Comparison of ENCODE assay signal across 8 mouse cellular contexts in genomic region chr14:31495538-31495937, GRCm38 (mm10). TPM values are rescaled to one million over a fixed set of nuclear protein-coding genes. Genes with fewer than 3 reads are reported as not detected.
DNase-seq lines count a peak whose midpoint lies in the region; ATAC-seq lines count a peak whose summit lies in the region.

No protein-coding gene starts in this region.

- peak overlapping the region; percentile 93 for H3K9ac ChIP-seq in forebrain, embryonic 11.5 days (ENCODE audit: low read length)
- H3K9ac ChIP-seq in liver, embryonic 13.5 days, result peak overlapping the region; percentile 92

- peak overlapping the region; percentile 92 for H3K4me3 ChIP-seq in forebrain, embryonic 11.5 days (ENCODE audit: low read depth, low read length)
- H3K4me3 ChIP-seq in liver, embryonic 13.5 days (replicated peaks), result peak overlapping the region; percentile 88

- no peak for ATAC-seq in forebrain, embryonic 11.5 days (replicated peaks; ENCODE audit: low FRiP score)
- no peak for ATAC-seq in liver, embryonic 13.5 days (ENCODE audit: low read depth)

- no peaks in the 10 kb centered on the region for H3K9me3 ChIP-seq in forebrain, embryonic 11.5 days (ENCODE audit: control insufficient read depth, low read length)
- no peaks in the 10 kb centered on the region for H3K9me3 ChIP-seq in liver, embryonic 13.5 days (replicated peaks)

- intact Hi-C loops in left cerebral cortex, postnatal 25 days (cut with DNase I), result loop anchor here (5.0 kb wide), 1 partner anchor 77 kb away; no protein-coding TSS in a partner anchor

- WGBS in forebrain, embryonic 11.5 days, result 8% methylated on average over 8 of the region's 8 CpGs
- WGBS in liver, embryonic 13.5 days (ENCODE audit: insufficient replicate concordance), result 1% methylated on average over 8 of the region's 8 CpGs

- DNase-seq in embryo, embryonic 11 days, result peak; percentile 12
- no peak for DNase-seq in embryo, embryonic 10 days (ENCODE audit: low spot score)
- DNase-seq in A20 (ENCODE audit: low read depth, low spot score), result peak; percentile 24
- no peak for DNase-seq in forebrain, embryonic 11.5 days (ENCODE audit: low spot score)
- no peak for DNase-seq in liver, embryonic 13.5 days
- no peak for DNase-seq in ovary, adult 18-20 months (ENCODE audit: low spot score)
- no peak for DNase-seq in left cerebral cortex, postnatal 25 days (ENCODE audit: low spot score in 2 of 2)
- no peak for DNase-seq in spleen, adult 18-20 months

- peak overlapping the region; percentile 61; the same call in 1 of the 2 replicates for H3K27ac ChIP-seq in forebrain, embryonic 11.5 days (ENCODE audit: low read depth, low read length)
- peak overlapping the region; percentile 89 for H3K27ac ChIP-seq in liver, embryonic 13.5 days

- peaks cover 12% of the 10 kb centered on the region for H3K4me1 ChIP-seq in forebrain, embryonic 11.5 days (replicated peaks; ENCODE audit: control insufficient read depth, insufficient read depth, low read length)
- H3K4me1 ChIP-seq in liver, embryonic 13.5 days (replicated peaks), result peaks cover 51% of the 10 kb centered on the region

- H3K4me2 ChIP-seq in forebrain, embryonic 11.5 days (ENCODE audit: low read depth, low read length, severe bottlenecking), result peak overlapping the region; percentile 92
- H3K4me2 ChIP-seq in liver, embryonic 13.5 days, result peak overlapping the region; percentile 84

- no peaks in the 10 kb centered on the region for H3K27me3 ChIP-seq in forebrain, embryonic 11.5 days (ENCODE audit: control insufficient read depth, insufficient read depth, low read length)
- H3K27me3 ChIP-seq in liver, embryonic 13.5 days, result no peaks in the 10 kb centered on the region

- H3K36me3 ChIP-seq in forebrain, embryonic 11.5 days (ENCODE audit: control insufficient read depth, insufficient read depth, low read length), result no peaks in the 10 kb centered on the region; the same call in 1 of the 2 replicates
- peaks cover 57% of the 10 kb centered on the region for H3K36me3 ChIP-seq in liver, embryonic 13.5 days

RNA-seq across cellular contexts. Expression of gene Mettl6, which starts 0.7 kb away (rescaled TPM):
- 85.0 and 89.8 TPM in 2 replicates for polyA plus RNA-seq in forebrain, embryonic 11.5 days (2014; fragmentation: Nextera tagmentation; extraction: Ambion mirVana)
- polyA plus RNA-seq in liver, embryonic 13.5 days (2015; fragmentation: Nextera tagmentation; extraction: Ambion mirVana), result 36.5 and 43.0 TPM in 2 replicates
- total RNA-seq in left cerebral cortex, postnatal 25 days (2021), result 10 to 100 TPM; 25.0 to 38.7 TPM

RNA-seq across cellular contexts. Expression of gene Eaf1, which starts 1.3 kb away (rescaled TPM):
- polyA plus RNA-seq in forebrain, embryonic 11.5 days (2014; fragmentation: Nextera tagmentation; extraction: Ambion mirVana), result 24.7 and 25.7 TPM in 2 replicates
- 24.1 and 31.7 TPM in 2 replicates for polyA plus RNA-seq in liver, embryonic 13.5 days (2015; fragmentation: Nextera tagmentation; extraction: Ambion mirVana)
- total RNA-seq in left cerebral cortex, postnatal 25 days (2021), result 10 to 100 TPM; 11.6 to 15.9 TPM

RNA-seq across cellular contexts. Expression of gene Sh3bp5, which starts 59.7 kb away (rescaled TPM):
- polyA plus RNA-seq in forebrain, embryonic 11.5 days (2014; fragmentation: Nextera tagmentation; extraction: Ambion mirVana), result 15.8 and 17.4 TPM in 2 replicates
- polyA plus RNA-seq in liver, embryonic 13.5 days (2015; fragmentation: Nextera tagmentation; extraction: Ambion mirVana), result 13.3 and 16.2 TPM in 2 replicates
- 10 to 100 TPM; 56.7 to 65.8 TPM for total RNA-seq in left cerebral cortex, postnatal 25 days (2021)

Comparison
In these comparisons a context has a peak if more than half of its experiments do, and no peak if none do; other contexts are left out.
1. DNase-seq: peak in embryo, embryonic 11 days (single experiment) and A20 (single experiment); none in embryo, embryonic 10 days (single experiment), forebrain, embryonic 11.5 days (single experiment), liver, embryonic 13.5 days (single experiment), ovary, adult 18-20 months (single experiment), left cerebral cortex, postnatal 25 days (0 of 2) and spleen, adult 18-20 months (0 of 2).